Mouse (Mus musculus) testis, postnatal 14 days (tissue): Measurements from ENCODE around the gene Gabrg3.
"Not testable (repeated sequence)": the region's sequence is repeated elsewhere in the genome, so short reads cannot be mapped to it uniquely, and the experiment has no call there.

Source experiments
- DNase-seq: peaks from one replicate; pipeline ENCODE4 v3.0.0; 2021; ENCODE audit warnings: low spot score

The Gabrg3 gene

GRCm38 (mm10) chr7:57312018-57312417 is 75.0 kb downstream of the Gabrg3 start:
- no peak for DNase-seq

GRCm38 (mm10) chr7:57307337-57307736 is 79.7 kb downstream of the Gabrg3 start:
- DNase-seq = no peak

- no peak for DNase-seq
Observed at GRCm38 (mm10) chr7:57296639-57297038, 90.3 kb downstream of the Gabrg3 start.

GRCm38 (mm10) chr7:57294127-57294526 is 92.9 kb downstream of the Gabrg3 start:
- no peak for DNase-seq

- DNase-seq = no peak
Observed at GRCm38 (mm10) chr7:57293564-57293963, 93.4 kb downstream of the Gabrg3 start.

GRCm38 (mm10) chr7:57283186-57283585 is 103.8 kb downstream of the Gabrg3 start:
- DNase-seq = no peak

- DNase-seq = no peak
Observed at GRCm38 (mm10) chr7:57278841-57279240, 108.1 kb downstream of the Gabrg3 start.

GRCm38 (mm10) chr7:57260201-57260600 is 126.8 kb downstream of the Gabrg3 start:
- no peak for DNase-seq

- no peak for DNase-seq
Observed at GRCm38 (mm10) chr7:57258893-57259574, 128.0 kb downstream of the Gabrg3 start.

- no peak for DNase-seq
Observed at GRCm38 (mm10) chr7:57243981-57244380, 143.0 kb downstream of the Gabrg3 start.

- DNase-seq = no peak
Observed at GRCm38 (mm10) chr7:57214119-57214518, 172.9 kb downstream of the Gabrg3 start.

- DNase-seq = no peak
Observed at GRCm38 (mm10) chr7:57186015-57186414, 201.0 kb downstream of the Gabrg3 start.

- not testable (repeated sequence) for DNase-seq
Observed at GRCm38 (mm10) chr7:57175891-57176545, 211.0 kb downstream of the Gabrg3 start.

- DNase-seq = no peak
Observed at GRCm38 (mm10) chr7:57166931-57167330, 220.1 kb downstream of the Gabrg3 start.

- DNase-seq = no peak
Observed at GRCm38 (mm10) chr7:57158211-57158610, 228.8 kb downstream of the Gabrg3 start.

GRCm38 (mm10) chr7:57153743-57154142 is 233.2 kb downstream of the Gabrg3 start:
- no peak for DNase-seq

GRCm38 (mm10) chr7:57150768-57151167 is 236.2 kb downstream of the Gabrg3 start:
- no peak for DNase-seq

GRCm38 (mm10) chr7:57138072-57138704 is 248.8 kb downstream of the Gabrg3 start:
- DNase-seq = no peak

- no peak for DNase-seq
Observed at GRCm38 (mm10) chr7:57133009-57133408, 254.0 kb downstream of the Gabrg3 start.

- no peak for DNase-seq
Observed at GRCm38 (mm10) chr7:57132471-57132870, 254.5 kb downstream of the Gabrg3 start.

GRCm38 (mm10) chr7:57100065-57100464 is 286.9 kb downstream of the Gabrg3 start:
- no peak for DNase-seq

GRCm38 (mm10) chr7:57082071-57082470 is 304.9 kb downstream of the Gabrg3 start:
- DNase-seq = no peak

GRCm38 (mm10) chr7:57071435-57072160 is 315.4 kb downstream of the Gabrg3 start:
- no peak for DNase-seq
